Mouse (Mus musculus) neural tube, embryonic 15.5 days (tissue): ENCODE measurements at regions not wholly inside any gene's neighbourhood (a gene's known extent, or its start where the extent isn't known, plus 50 kb on each side); places are given as distances from the start of the nearest gene placed in this dataset.
"Not testable (repeated sequence)": the region's sequence is repeated elsewhere in the genome, so short reads cannot be mapped to it uniquely, and the experiment has no call there.

Source experiments
- ATAC-seq: fragments of 200-750 bp; cut with Nextera tagmentation; 2 replicates; pipeline ENCODE4 v1.8.0; 2017; ENCODE audit warnings: mild to moderate bottlenecking, moderate TSS enrichment, moderate library complexity; ENCODE audit not compliant: low FRiP score
- H3K27ac ChIP-seq: fragments of 300-500 bp; sonication (generic); replicated peaks from 2 replicates; pipeline ENCODE4 v1.5.1; 2015; ENCODE audit warnings: mild to moderate bottlenecking, inconsistent platforms
- H3K27me3 ChIP-seq: fragments of 300-500 bp; sonication (generic); replicated peaks from 2 replicates; pipeline ENCODE4 v1.6.1; 2015; ENCODE audit warnings: inconsistent platforms
- H3K36me3 ChIP-seq: fragments of 300-500 bp; sonication (generic); 2 replicates; pipeline ENCODE4 v1.6.1; 2015; ENCODE audit warnings: inconsistent platforms
- H3K4me1 ChIP-seq: fragments of 300-500 bp; sonication (generic); 2 replicates; pipeline ENCODE4 v1.6.1; 2015; ENCODE audit warnings: inconsistent platforms
- H3K4me2 ChIP-seq: fragments of 300-500 bp; sonication (generic); 2 replicates; pipeline ENCODE4 v1.6.1; 2015; ENCODE audit warnings: inconsistent platforms, mild to moderate bottlenecking, moderate library complexity
- H3K4me3 ChIP-seq: fragments of 300-500 bp; sonication (generic); replicated peaks from 2 replicates; pipeline ENCODE4 v1.5.1; 2015; ENCODE audit warnings: mild to moderate bottlenecking, inconsistent platforms
- H3K9ac ChIP-seq: fragments of 300-500 bp; sonication (generic); replicated peaks from 2 replicates; pipeline ENCODE4 v1.6.1; 2015; ENCODE audit warnings: mild to moderate bottlenecking, inconsistent platforms
- H3K9me3 ChIP-seq: fragments of 300-500 bp; sonication (generic); replicated peaks from 2 replicates; pipeline ENCODE4 v1.6.1; 2016; ENCODE audit warnings: inconsistent platforms
- WGBS: fragments of 180-500 bp; shearing (Covaris S2); methylation state at CpG from one replicate; pipeline ENCODE4 v1.1.7; 2015; ENCODE audit warnings: mixed read lengths; 5-methylcytosine and 5-hydroxymethylcytosine counted together

DNA sequence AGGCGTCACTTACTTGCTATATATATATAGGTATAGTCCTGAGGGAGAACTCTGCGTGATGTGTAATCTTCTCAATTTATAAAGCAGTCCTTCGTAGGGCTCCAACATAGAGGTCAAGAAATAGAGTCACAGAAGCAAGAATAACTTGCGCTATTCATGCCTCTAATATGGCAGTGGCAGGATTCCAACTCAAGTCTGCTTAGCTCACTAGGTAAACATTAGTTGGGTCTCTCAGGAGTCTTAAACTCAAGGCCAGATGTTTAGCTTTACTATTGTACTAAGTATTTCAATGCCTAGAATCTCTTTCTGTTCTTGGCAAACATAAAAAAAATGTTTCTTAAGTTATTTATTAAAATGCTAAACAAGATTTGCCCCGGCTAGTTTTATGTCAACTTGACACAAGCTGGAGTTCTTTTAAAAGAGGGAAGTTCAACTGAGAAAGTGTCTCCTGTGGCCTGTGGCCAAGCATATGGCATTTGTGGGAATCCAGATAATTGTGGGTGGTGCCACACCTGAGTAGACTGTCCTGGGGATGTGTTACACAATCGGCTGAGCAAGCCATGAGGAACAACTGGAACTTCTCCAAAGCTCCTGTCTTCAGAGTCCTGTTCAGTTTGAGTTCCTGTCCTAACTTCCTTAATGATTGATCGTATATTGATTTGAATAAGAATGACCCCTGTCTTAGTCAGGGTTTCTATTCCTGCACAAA is 220.9 kb downstream of the Pten start:
- Histone ChIP-seq H3K36me3 (no peaks in the 10 kb centered on the region), H3K4me3 (no peak overlapping the region), H3K27me3 (no peaks in the 10 kb centered on the region), H3K9ac (no peak overlapping the region), H3K9me3 (no peaks in the 10 kb centered on the region), H3K27ac (no peak overlapping the region), H3K4me1 (no peaks in the 10 kb centered on the region), H3K4me2 (no peak overlapping the region)
- 90% methylated on average over 7 of the region's 7 CpGs for WGBS
- no peak for ATAC-seq

DNA sequence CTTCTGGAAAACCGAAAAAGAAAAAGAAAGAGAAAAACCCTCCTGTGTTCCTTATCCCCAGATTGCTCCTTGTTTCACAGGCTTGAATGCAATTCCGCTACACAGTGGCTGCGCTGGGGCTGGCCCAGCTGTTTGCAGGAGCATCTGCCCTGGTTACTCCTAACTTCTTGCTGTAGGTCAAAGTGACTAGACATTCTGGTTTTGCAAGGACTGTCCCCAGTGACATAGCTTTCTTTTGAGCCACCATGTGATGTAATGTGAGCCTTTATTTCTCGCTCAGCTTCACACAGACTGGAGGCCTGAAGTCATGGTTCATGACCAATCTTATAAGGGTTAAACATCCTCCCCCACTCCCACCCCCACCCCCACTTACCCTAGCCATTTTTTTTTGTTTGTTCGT is 222.8 kb downstream of the Pten start:
- H3K4me3 ChIP-seq, result no peak overlapping the region
- 81% methylated on average over 5 of the region's 5 CpGs for WGBS

DNA sequence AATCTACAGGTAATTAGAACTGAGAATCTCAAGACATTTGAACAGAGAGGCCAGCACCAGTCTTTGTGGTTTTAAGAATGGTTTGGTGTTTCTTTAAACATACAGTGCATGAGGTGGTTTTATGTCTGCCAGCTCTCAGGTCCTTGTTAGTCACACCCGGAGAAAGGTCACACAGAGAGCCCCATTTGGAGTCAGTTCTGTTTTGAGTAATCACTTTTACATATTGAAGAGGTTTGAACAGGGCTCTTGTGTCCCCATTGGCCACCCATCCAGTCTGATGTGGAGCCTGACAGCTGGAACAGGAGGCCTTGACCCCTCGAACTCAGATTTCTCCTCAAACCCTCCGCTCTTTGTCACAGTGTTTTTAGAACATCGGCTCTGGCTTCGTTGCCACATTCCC is 231.4 kb downstream of the Pten start:
- no peaks in the 10 kb centered on the region for H3K27me3 ChIP-seq
- no peak overlapping the region for H3K27ac ChIP-seq
- no peaks in the 10 kb centered on the region for H3K9me3 ChIP-seq
- ATAC-seq, result no peak
- no peaks in the 10 kb centered on the region for H3K4me1 ChIP-seq
- H3K4me3 ChIP-seq, result no peak overlapping the region
- no peak overlapping the region for H3K4me2 ChIP-seq
- H3K36me3 ChIP-seq, result no peaks in the 10 kb centered on the region
- no peak overlapping the region for H3K9ac ChIP-seq
- 82% methylated on average over 5 of the region's 5 CpGs for WGBS

More for the DNA sequence above, 222.8 kb downstream of the Pten start:
- H3K9ac ChIP-seq, result no peak overlapping the region
- H3K9me3 ChIP-seq, result no peaks in the 10 kb centered on the region
- no peaks in the 10 kb centered on the region for H3K27me3 ChIP-seq
- no peak overlapping the region for H3K4me2 ChIP-seq
- no peaks in the 10 kb centered on the region for H3K36me3 ChIP-seq
- H3K4me1 ChIP-seq, result no peaks in the 10 kb centered on the region
- no peak for ATAC-seq
- H3K27ac ChIP-seq, result no peak overlapping the region

GRCm38 (mm10) chr19:32989346-32989745 is 232.0 kb downstream of the Pten start:
- no peaks in the 10 kb centered on the region for H3K9me3 ChIP-seq
- H3K4me1 ChIP-seq, result no peaks in the 10 kb centered on the region
- no peak overlapping the region for H3K4me2 ChIP-seq
- no peaks in the 10 kb centered on the region for H3K36me3 ChIP-seq
- H3K4me3 ChIP-seq, result no peak overlapping the region
- H3K9ac ChIP-seq, result no peak overlapping the region
- H3K27ac ChIP-seq, result no peak overlapping the region
- no peaks in the 10 kb centered on the region for H3K27me3 ChIP-seq
- no peak for ATAC-seq
- WGBS, result 82% methylated on average over 6 of the region's 6 CpGs

DNA sequence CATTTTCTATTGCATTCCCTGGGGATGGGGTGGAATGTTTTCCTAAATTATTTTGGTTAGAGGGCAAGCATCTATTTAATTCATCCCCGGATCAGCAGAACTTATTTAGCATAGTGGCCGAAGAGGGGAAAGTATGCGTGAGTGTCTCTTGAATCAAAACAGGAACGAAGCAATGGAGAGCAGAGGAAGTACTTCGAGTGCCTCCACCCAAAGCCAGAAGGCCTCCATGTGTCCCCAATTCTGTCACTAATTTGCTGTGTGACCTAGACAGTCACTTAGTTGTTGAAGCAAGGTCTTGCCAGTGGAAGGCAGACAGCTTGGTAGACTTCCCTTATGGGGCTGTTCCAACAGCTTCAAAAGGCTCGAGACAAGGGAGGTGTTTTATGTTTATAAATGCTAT is 233.3 kb downstream of the Pten start:
- H3K4me2 ChIP-seq, result no peak overlapping the region
- H3K4me1 ChIP-seq, result no peaks in the 10 kb centered on the region
- no peaks in the 10 kb centered on the region for H3K36me3 ChIP-seq
- H3K9me3 ChIP-seq, result no peaks in the 10 kb centered on the region
- no peak for ATAC-seq
- no peaks in the 10 kb centered on the region for H3K27me3 ChIP-seq
- H3K9ac ChIP-seq, result no peak overlapping the region
- H3K4me3 ChIP-seq, result no peak overlapping the region
- WGBS, result 91% methylated on average over 6 of the region's 6 CpGs
- H3K27ac ChIP-seq, result no peak overlapping the region

- Histone ChIP-seq H3K27ac (no peak overlapping the region), H3K9me3 (no peaks in the 10 kb centered on the region), H3K9ac (no peak overlapping the region), H3K4me1 (no peaks in the 10 kb centered on the region), H3K4me2 (no peak overlapping the region), H3K27me3 (no peaks in the 10 kb centered on the region), H3K4me3 (no peak overlapping the region), H3K36me3 (no peaks in the 10 kb centered on the region)
- ATAC-seq, result no peak
- 72% methylated on average over 3 of the region's 3 CpGs for WGBS
These were observed 241.4 kb downstream of the Pten start for GRCm38 (mm10) chr19:32998576-32999170.

DNA sequence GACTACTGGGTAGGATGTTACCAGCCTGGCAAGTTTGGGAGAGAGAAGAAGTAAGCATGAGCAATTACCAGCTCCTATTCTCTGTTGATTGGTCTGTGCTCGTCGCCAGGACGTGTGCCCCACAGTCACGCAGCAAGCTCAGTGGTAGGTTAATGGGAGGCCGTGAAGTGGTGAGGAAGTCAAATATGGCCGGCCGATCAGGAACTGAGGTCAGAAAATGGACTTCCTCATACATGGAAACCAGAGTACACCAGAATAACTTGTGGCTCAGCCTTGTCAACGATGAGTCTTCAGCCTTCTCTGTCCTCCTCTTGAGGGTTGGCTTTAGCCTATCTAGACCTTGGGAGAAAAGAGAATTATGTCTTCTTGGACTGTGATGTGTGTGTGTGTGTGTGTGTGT is 250.3 kb downstream of the Pten start:
- no peaks in the 10 kb centered on the region for H3K36me3 ChIP-seq
- no peak for ATAC-seq
- no peak overlapping the region for H3K27ac ChIP-seq
- no peak overlapping the region for H3K9ac ChIP-seq
- no peaks in the 10 kb centered on the region for H3K9me3 ChIP-seq
- WGBS, result 93% methylated on average over 8 of the region's 8 CpGs
- H3K4me3 ChIP-seq, result no peak overlapping the region
- no peaks in the 10 kb centered on the region for H3K4me1 ChIP-seq
- H3K27me3 ChIP-seq, result no peaks in the 10 kb centered on the region
- no peak overlapping the region for H3K4me2 ChIP-seq

GRCm38 (mm10) chr19:33008076-33008475 is 250.8 kb downstream of the Pten start:
- WGBS, result 89% methylated on average over 4 of the region's 4 CpGs
- H3K36me3 ChIP-seq, result no peaks in the 10 kb centered on the region
- no peak overlapping the region for H3K4me2 ChIP-seq
- no peak overlapping the region for H3K4me3 ChIP-seq
- no peaks in the 10 kb centered on the region for H3K4me1 ChIP-seq
- no peak overlapping the region for H3K27ac ChIP-seq
- no peak overlapping the region for H3K9ac ChIP-seq
- H3K27me3 ChIP-seq, result no peaks in the 10 kb centered on the region
- no peaks in the 10 kb centered on the region for H3K9me3 ChIP-seq
- no peak for ATAC-seq

GRCm38 (mm10) chr19:33008794-33009193 is 251.5 kb downstream of the Pten start:
- H3K4me1 ChIP-seq, result no peaks in the 10 kb centered on the region
- whole genome bisulfite sequencing, result 96% methylated on average over 1 of the region's 1 CpGs

GRCm38 (mm10) chr19:33010886-33011446 is 253.7 kb downstream of the Pten start:
- H3K4me1 ChIP-seq, result no peaks in the 10 kb centered on the region
- ATAC-seq, result no peak
- WGBS, result 64% methylated on average over 11 of the region's 11 CpGs
- no peak overlapping the region for H3K4me3 ChIP-seq
- H3K9ac ChIP-seq, result no peak overlapping the region
- no peaks in the 10 kb centered on the region for H3K36me3 ChIP-seq
- H3K4me2 ChIP-seq, result no peak overlapping the region
- no peaks in the 10 kb centered on the region for H3K27me3 ChIP-seq
- no peak overlapping the region for H3K27ac ChIP-seq
- no peaks in the 10 kb centered on the region for H3K9me3 ChIP-seq

More at GRCm38 (mm10) chr19:33008794-33009193, 251.5 kb downstream of the Pten start:
- Histone ChIP-seq H3K27me3 (no peaks in the 10 kb centered on the region), H3K9me3 (no peaks in the 10 kb centered on the region), H3K4me3 (no peak overlapping the region), H3K9ac (no peak overlapping the region), H3K4me2 (no peak overlapping the region), H3K27ac (no peak overlapping the region), H3K36me3 (no peaks in the 10 kb centered on the region)
- ATAC-seq, result no peak

GRCm38 (mm10) chr19:33014879-33015278 is 257.6 kb downstream of the Pten start:
- not testable (repeated sequence) for H3K27ac ChIP-seq, H3K9ac ChIP-seq, H3K4me3 ChIP-seq, H3K9me3 ChIP-seq, H3K4me2 ChIP-seq, H3K4me1 ChIP-seq, H3K27me3 ChIP-seq, H3K36me3 ChIP-seq, ATAC-seq
- WGBS, result 95% methylated on average over 9 of the region's 9 CpGs

DNA sequence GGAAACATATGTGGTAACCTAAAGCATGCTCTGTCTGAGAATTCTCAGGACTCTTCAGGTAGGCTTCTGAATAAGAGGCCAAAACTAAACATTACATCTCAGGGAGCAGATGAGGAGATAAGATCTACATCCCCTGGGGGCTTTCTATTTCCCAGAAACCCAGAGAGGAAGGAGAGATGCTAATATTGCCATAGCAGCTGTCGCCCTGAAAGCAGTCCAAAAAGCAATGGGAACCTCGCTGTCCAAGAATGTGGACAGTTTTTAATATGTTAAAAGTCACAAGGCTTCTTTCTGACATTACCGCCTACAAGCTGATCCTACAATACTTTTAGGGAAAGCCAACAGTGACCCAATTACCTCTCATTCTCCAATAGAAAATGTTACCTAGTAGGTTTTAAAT is 263.9 kb downstream of the Pten start:
- no peak overlapping the region for H3K9ac ChIP-seq
- H3K36me3 ChIP-seq, result no peaks in the 10 kb centered on the region
- no peak for ATAC-seq
- H3K27ac ChIP-seq, result no peak overlapping the region
- WGBS, result 85% methylated on average over 3 of the region's 3 CpGs
- no peaks in the 10 kb centered on the region for H3K9me3 ChIP-seq
- no peak overlapping the region for H3K4me3 ChIP-seq
- H3K4me2 ChIP-seq, result no peak overlapping the region
- no peaks in the 10 kb centered on the region for H3K4me1 ChIP-seq
- H3K27me3 ChIP-seq, result no peaks in the 10 kb centered on the region
